Mouse (Mus musculus) spleen, adult 2 months (tissue): ENCODE results near the gene Hat1. TPM values are rescaled to one million over a fixed set of nuclear protein-coding genes. Genes with fewer than 3 reads are reported as not detected.

Experiments
- DNase-seq, 2 experiments: peaks; one replicate each; pipeline versions ENCODE4 v3.0.0 to v3.0.0-alpha.2; 2012 to 2021; ENCODE audit warnings: low spot score in 2 of 2, low read depth in 1 of 2
- H3K27ac ChIP-seq: fragments of 200-500 bp; 2 replicates; pipeline ENCODE4 v1.5.1; 2012; ENCODE audit warnings: low read length, inconsistent platforms; ENCODE audit not compliant: insufficient read depth
- H3K27me3 ChIP-seq: fragments of 200-500 bp; 2 replicates; pipeline ENCODE4 v1.6.1; 2012; ENCODE audit warnings: mild to moderate bottlenecking, moderate library complexity, low read length, inconsistent platforms; ENCODE audit not compliant: control insufficient read depth, insufficient read depth
- H3K36me3 ChIP-seq: fragments of 200-500 bp; 2 replicates; pipeline ENCODE4 v1.6.1; 2012; ENCODE audit warnings: mild to moderate bottlenecking, low read length, inconsistent platforms; ENCODE audit not compliant: control insufficient read depth, insufficient read depth
- H3K4me1 ChIP-seq: fragments of 200-500 bp; 2 replicates; pipeline ENCODE4 v1.6.1; 2011; ENCODE audit warnings: inconsistent platforms; ENCODE audit not compliant: control insufficient read depth, insufficient read depth, insufficient read length
- H3K4me3 ChIP-seq: fragments of 200-500 bp; 2 replicates; pipeline ENCODE4 v1.5.1; 2011; ENCODE audit warnings: mild to moderate bottlenecking, inconsistent platforms; ENCODE audit not compliant: insufficient read depth, insufficient read length; ENCODE audit errors: extremely low read depth
- CTCF ChIP-seq: fragments of 200-500 bp; IDR thresholded peaks from 2 replicates; pipeline ENCODE4 v1.5.1; 2011; ENCODE audit warnings: mild to moderate bottlenecking, inconsistent platforms; ENCODE audit not compliant: insufficient read depth, insufficient read length, insufficient replicate concordance; ENCODE audit errors: extremely low read depth
- POLR2A ChIP-seq: fragments of 200-500 bp; IDR thresholded peaks from 2 replicates; pipeline ENCODE4 v1.6.1; 2011; ENCODE audit warnings: low read depth, low read length, inconsistent platforms
- WGBS: fragments of 180-500 bp; shearing (Covaris S2); methylation state at CpG from one replicate; pipeline ENCODE4 v1.1.7; 2018; 5-methylcytosine and 5-hydroxymethylcytosine counted together
- polyA plus RNA-seq: library from polyadenylated mRNA; depleted of rRNA; stranded (reverse); fragments of >200 nt; gene quantifications from 2 replicates; pipeline ENCODE4 v1.2.3, GENCODE M21; 2012

Hat1 gene
- polyA plus RNA-seq, 1 experiment, result 2.5 TPM

- Histone ChIP-seq H3K27me3 (no peaks in the 10 kb centered on the region), H3K27ac (no peak overlapping the region), H3K4me3 (no peak overlapping the region), H3K36me3 (no peaks in the 10 kb centered on the region), H3K4me1 (no peaks in the 10 kb centered on the region)
- no peak for TF ChIP-seq POLR2A
- TF ChIP-seq CTCF, result no peak
- 78% methylated on average over 7 of the region's 7 CpGs for WGBS
- no peak for DNase-seq
These were observed 72.8 kb downstream of the Hat1 start for GRCm38 (mm10) chr2:71461589-71461988.

- no peak overlapping the region for H3K4me3 ChIP-seq
These were observed 73.3 kb downstream of the Hat1 start for GRCm38 (mm10) chr2:71462066-71462465.

GRCm38 (mm10) chr2:71462553-71462952, 73.8 kb downstream of the Hat1 start:
- Histone ChIP-seq H3K36me3 (no peaks in the 10 kb centered on the region), H3K4me1 (no peaks in the 10 kb centered on the region), H3K27ac (no peak overlapping the region), H3K27me3 (no peaks in the 10 kb centered on the region), H3K4me3 (no peak overlapping the region)
- no peak for DNase-seq
- no peak for TF ChIP-seq CTCF
- no peak for TF ChIP-seq POLR2A
- WGBS, result 86% methylated on average over 3 of the region's 3 CpGs

More at GRCm38 (mm10) chr2:71462066-71462465, 73.3 kb downstream of the Hat1 start:
- H3K36me3 ChIP-seq, result no peaks in the 10 kb centered on the region
- no peak for DNase-seq
- TF ChIP-seq POLR2A (no peak), CTCF (no peak)
- no peaks in the 10 kb centered on the region for H3K27me3 ChIP-seq
- WGBS, result 89% methylated on average over 4 of the region's 4 CpGs
- H3K27ac ChIP-seq, result no peak overlapping the region
- H3K4me1 ChIP-seq, result no peaks in the 10 kb centered on the region

GRCm38 (mm10) chr2:71466103-71466502, 77.3 kb downstream of the Hat1 start:
- 80% methylated on average over 5 of the region's 6 CpGs for WGBS
- H3K4me1 ChIP-seq, result no peaks in the 10 kb centered on the region

GRCm38 (mm10) chr2:71466861-71467450, 78.2 kb downstream of the Hat1 start:
- no peaks in the 10 kb centered on the region for H3K36me3 ChIP-seq
- H3K27ac ChIP-seq, result no peak overlapping the region
- no peak for TF ChIP-seq CTCF
- TF ChIP-seq POLR2A, result no peak
- no peak for DNase-seq
- no peaks in the 10 kb centered on the region for H3K4me1 ChIP-seq
- H3K27me3 ChIP-seq, result no peaks in the 10 kb centered on the region
- 90% methylated on average over 11 of the region's 11 CpGs for WGBS
- H3K4me3 ChIP-seq, result no peak overlapping the region

More at GRCm38 (mm10) chr2:71466103-71466502, 77.3 kb downstream of the Hat1 start:
- no peak for TF ChIP-seq CTCF
- TF ChIP-seq POLR2A, result no peak
- DNase-seq, result no peak
- Histone ChIP-seq H3K36me3 (no peaks in the 10 kb centered on the region), H3K4me3 (no peak overlapping the region), H3K27ac (no peak overlapping the region), H3K27me3 (no peaks in the 10 kb centered on the region)

GRCm38 (mm10) chr2:71471094-71471493, 82.3 kb downstream of the Hat1 start:
- no peaks in the 10 kb centered on the region for H3K27me3 ChIP-seq
- no peak overlapping the region for H3K4me3 ChIP-seq
- 83% methylated on average over 6 of the region's 6 CpGs for WGBS
- no peak for DNase-seq
- no peak overlapping the region for H3K27ac ChIP-seq
- TF ChIP-seq POLR2A (no peak), CTCF (no peak)
- no peaks in the 10 kb centered on the region for H3K4me1 ChIP-seq
- no peaks in the 10 kb centered on the region for H3K36me3 ChIP-seq

GRCm38 (mm10) chr2:71473830-71474229, 85.1 kb downstream of the Hat1 start:
- H3K36me3 ChIP-seq, result no peaks in the 10 kb centered on the region
- DNase-seq, result no peak
- no peaks in the 10 kb centered on the region for H3K27me3 ChIP-seq
- TF ChIP-seq POLR2A, result no peak
- no peak for TF ChIP-seq CTCF
- no peaks in the 10 kb centered on the region for H3K4me1 ChIP-seq
- H3K4me3 ChIP-seq, result no peak overlapping the region
- no peak overlapping the region for H3K27ac ChIP-seq
- 92% methylated on average over 7 of the region's 7 CpGs for WGBS

GRCm38 (mm10) chr2:71474345-71474744, 85.6 kb downstream of the Hat1 start:
- 50% methylated on average over 7 of the region's 7 CpGs for WGBS
- TF ChIP-seq POLR2A (no peak), CTCF (no peak)
- Histone ChIP-seq H3K27ac (no peak overlapping the region), H3K4me3 (no peak overlapping the region), H3K27me3 (no peaks in the 10 kb centered on the region), H3K4me1 (no peaks in the 10 kb centered on the region), H3K36me3 (no peaks in the 10 kb centered on the region)
- no peak for DNase-seq
